Mouse (Mus musculus): ENCODE data around the gene Gm10717. TPM values are rescaled to one million over a fixed set of nuclear protein-coding genes. Genes with fewer than 3 reads are reported as not detected.
"Not testable (repeated sequence)": the region's sequence is repeated elsewhere in the genome, so short reads cannot be mapped to it uniquely, and the experiment has no call there.

The Gm10717 gene
- not detected in 2 replicates for polyA plus RNA-seq (2012; rRNA removed)

GRCm38 (mm10) chr9:3024912-3025467 lies at the start of gene Gm10717:
TSS of gene Gm10717 (plus strand) at chr9:3025417.
- DNase-seq (ENCODE audit: low read depth, low spot score) = not testable (repeated sequence)

GRCm38 (mm10) chr9:3000445-3000972 lies 24.7 kb upstream of the Gm10717 start, which contains the start of gene Gm10722:
TSS of gene Gm10722 (plus strand) at chr9:3000922.
- 75% methylated on average over 12 of the region's 12 CpGs for WGBS
- peak; percentile 19 for DNase-seq (ENCODE audit: low read depth, low spot score)

More at GRCm38 (mm10) chr9:3024912-3025467, at the start of gene Gm10717:
- WGBS = 72% methylated on average over 12 of the region's 12 CpGs

- WGBS = 66% methylated on average over 8 of the region's 8 CpGs
Measured at GRCm38 (mm10) chr9:3001006-3001405, 24.2 kb upstream of the Gm10717 start.

GRCm38 (mm10) chr9:3001948-3002659 lies 23.1 kb upstream of the Gm10717 start:
- WGBS = 68% methylated on average over 9 of the region's 11 CpGs
- DNase-seq (ENCODE audit: low read depth, low spot score) = peak; percentile 1

More at GRCm38 (mm10) chr9:3001006-3001405, 24.2 kb upstream of the Gm10717 start:
- DNase-seq (ENCODE audit: low read depth, low spot score) = not testable (repeated sequence)

DNA sequence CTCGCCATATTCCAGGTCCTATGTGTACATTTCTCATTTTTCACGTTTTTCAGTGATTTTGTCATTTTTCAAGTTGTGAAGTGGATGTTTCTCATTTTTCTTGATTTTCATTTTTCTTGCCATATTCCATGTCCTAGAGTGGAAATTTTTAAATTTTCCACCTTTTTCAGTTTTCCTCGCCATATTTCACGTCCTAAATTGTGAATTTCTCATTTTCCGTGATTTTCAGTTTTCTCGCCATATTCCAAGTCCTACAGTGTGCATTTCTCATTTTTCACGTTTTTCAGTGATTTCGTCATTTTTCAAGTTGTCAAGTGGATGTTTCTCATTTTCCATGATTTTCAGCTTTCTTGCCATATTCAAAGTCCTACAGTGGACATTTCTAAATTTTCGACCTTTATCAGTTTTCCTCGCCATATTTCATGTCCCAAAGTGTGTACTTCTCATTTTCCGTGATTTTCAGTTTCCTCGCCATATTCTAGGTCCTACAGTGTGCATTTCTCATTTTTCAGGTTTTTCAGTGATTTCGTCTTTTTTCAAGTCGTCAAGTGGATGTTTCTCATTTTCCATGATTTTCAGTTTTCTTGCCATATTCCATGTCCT lies 22.3 kb upstream of the Gm10717 start, which contains the start of gene Gm11168:
TSS of gene Gm11168 (plus strand) at position 553 of the 603 bp plus-strand sequence.
- DNase-seq (ENCODE audit: low read depth, low spot score) = not testable (repeated sequence)
- WGBS = 76% methylated on average over 6 of the region's 14 CpGs

- WGBS = 85% methylated on average over 1 of the region's 5 CpGs
- DNase-seq (ENCODE audit: low read depth, low spot score) = not testable (repeated sequence)
Measured at GRCm38 (mm10) chr9:3006179-3006578, 19.0 kb upstream of the Gm10717 start.

DNA sequence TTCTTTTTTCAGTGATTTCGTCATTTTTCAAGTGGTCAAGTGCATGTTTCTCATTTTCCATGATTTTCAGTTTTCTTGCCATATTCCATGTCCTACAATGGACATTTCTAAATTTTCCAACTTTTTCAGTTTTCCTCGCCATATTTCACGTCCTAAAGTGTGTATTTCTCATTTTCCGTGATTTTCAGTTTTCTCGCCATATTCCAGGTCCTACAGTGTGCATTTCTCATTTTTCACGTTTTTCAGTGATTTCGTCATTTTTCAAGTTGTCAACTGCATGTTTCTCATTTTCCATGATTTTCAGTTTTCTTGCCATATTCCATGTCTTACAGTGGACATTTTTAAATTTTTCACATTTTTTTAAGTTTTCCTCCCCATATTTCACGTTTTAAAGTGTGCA lies 18.6 kb upstream of the Gm10717 start:
- 73% methylated on average over 8 of the region's 8 CpGs for WGBS
- not testable (repeated sequence) for DNase-seq (ENCODE audit: low read depth, low spot score)

DNA sequence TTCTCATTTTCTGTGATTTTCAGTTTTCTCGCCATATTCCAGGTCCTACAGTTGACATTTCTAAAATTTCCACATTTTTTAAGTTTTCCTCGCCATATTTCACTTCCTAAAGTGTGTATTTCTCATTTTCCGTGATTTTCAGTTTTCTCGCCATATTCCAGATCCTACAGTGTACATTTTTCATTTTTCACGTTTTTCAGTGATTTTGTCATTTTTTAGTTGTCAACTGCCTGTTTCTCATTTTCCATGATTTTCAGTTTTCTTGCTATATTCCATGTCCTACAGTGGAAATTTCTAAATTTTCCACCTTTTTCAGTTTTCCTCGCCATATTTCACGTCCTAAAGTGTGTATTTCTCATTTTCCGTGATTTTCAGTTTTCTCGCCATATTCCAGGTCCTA lies 17.9 kb upstream of the Gm10717 start:
- peak; percentile 1 for DNase-seq (ENCODE audit: low read depth, low spot score)
- WGBS = 81% methylated on average over 8 of the region's 9 CpGs

DNA sequence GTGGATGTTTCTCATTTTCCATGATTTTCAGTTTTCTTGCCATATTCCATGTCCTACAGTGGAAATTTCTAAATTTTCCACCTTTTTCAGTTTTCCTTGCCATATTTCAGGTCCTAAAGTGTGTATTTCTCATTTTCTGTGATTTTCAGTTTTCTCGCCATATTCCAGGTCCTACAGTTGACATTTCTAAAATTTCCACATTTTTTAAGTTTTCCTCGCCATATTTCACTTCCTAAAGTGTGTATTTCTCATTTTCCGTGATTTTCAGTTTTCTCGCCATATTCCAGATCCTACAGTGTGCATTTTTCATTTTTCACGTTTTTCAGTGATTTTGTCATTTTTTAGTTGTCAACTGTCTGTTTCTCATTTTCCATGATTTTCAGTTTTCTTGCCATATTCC lies 15.9 kb upstream of the Gm10717 start:
- not testable (repeated sequence) for DNase-seq (ENCODE audit: low read depth, low spot score)
- WGBS = no CpG with 5 or more reads among the region's 5 CpGs

DNA sequence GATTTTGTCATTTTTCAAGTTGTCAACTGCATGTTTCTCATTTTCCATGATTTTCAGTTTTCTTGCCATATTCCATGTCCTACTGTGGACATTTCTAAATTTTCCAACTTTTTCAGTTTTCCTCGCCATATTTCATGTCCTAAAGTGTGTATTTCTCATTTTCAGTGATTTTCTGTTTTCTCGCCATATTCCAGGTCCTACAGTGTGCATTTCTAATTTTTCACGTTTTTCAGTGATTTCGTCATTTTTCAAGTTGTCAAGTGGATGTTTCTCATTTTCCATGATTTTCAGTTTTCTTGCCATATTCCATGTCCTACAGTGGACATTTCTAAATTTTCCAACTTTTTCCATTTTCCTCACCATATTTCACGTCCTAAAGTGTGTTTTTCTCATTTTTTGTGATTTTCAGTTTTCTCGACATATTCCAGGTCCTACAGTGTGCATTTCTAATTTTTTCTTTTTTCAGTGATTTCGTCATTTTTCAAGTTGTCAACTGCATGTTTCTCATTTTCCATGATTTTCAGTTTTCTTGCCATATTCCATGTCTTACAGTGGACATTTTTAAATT lies 13.1 kb upstream of the Gm10717 start:
- WGBS = 81% methylated on average over 3 of the region's 7 CpGs
- DNase-seq (ENCODE audit: low read depth, low spot score) = not testable (repeated sequence)

DNA sequence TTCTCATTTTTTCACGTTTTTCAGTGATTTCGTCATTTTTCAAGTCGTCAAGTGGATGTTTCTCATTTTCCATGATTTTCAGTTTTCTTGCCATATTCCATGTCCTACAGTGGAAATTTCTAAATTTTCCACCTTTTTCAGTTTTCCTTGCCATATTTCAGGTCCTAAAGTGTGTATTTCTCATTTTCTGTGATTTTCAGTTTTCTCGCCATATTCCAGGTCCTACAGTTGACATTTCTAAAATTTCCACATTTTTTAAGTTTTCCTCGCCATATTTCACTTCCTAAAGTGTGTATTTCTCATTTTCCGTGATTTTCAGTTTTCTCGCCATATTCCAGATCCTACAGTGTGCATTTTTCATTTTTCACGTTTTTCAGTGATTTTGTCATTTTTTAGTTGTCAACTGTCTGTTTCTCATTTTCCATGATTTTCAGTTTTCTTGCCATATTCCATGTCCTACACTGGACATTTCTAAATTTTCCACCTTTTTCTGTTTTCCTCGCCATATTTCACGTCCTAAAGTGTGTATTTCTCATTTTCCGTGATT lies 12.4 kb upstream of the Gm10717 start, which contains the start of gene Gm10721:
TSS of gene Gm10721 (plus strand) at position 408 of the 547 bp plus-strand sequence.
- no CpG with 5 or more reads among the region's 11 CpGs for WGBS
- not testable (repeated sequence) for DNase-seq (ENCODE audit: low read depth, low spot score)

DNA sequence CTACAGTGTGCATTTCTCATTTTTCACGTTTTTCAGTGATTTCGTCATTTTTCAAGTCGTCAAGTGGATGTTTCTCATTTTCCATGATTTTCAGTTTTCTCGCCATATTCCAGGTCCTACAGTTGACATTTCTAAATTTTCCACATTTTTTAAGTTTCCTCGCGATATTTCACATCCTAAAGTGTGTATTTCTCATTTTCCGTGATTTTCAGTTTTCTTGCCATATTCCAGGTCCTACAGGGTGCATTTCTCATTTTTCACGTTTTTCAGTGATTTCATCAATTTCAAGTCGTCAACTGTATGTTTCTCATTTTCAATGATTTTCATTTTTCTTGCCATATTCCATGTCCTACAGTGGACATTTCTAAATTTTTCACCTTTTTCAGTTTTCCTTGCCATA lies 9.9 kb upstream of the Gm10717 start, which contains the start of gene Gm10720:
TSS of gene Gm10720 (plus strand) at position 301 of the 400 bp plus-strand sequence.
- not testable (repeated sequence) for DNase-seq (ENCODE audit: low read depth, low spot score)
- 72% methylated on average over 5 of the region's 9 CpGs for WGBS

- DNase-seq (ENCODE audit: low read depth, low spot score) = not testable (repeated sequence)
- 84% methylated on average over 6 of the region's 6 CpGs for WGBS
Measured at GRCm38 (mm10) chr9:3015896-3016295, 9.3 kb upstream of the Gm10717 start.

DNA sequence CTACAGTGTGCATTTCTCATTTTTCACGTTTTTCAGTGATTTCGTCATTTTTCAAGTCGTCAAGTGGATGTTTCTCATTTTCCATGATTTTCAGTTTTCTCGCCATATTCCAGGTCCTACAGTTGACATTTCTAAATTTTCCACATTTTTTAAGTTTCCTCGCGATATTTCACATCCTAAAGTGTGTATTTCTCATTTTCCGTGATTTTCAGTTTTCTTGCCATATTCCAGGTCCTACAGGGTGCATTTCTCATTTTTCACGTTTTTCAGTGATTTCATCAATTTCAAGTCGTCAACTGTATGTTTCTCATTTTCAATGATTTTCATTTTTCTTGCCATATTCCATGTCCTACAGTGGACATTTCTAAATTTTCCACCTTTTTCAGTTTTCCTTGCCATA lies 8.1 kb upstream of the Gm10717 start, which contains the start of gene Gm10719:
TSS of gene Gm10719 (plus strand) at position 301 of the 400 bp plus-strand sequence.
- 71% methylated on average over 1 of the region's 9 CpGs for WGBS
- DNase-seq (ENCODE audit: low read depth, low spot score) = not testable (repeated sequence)

GRCm38 (mm10) chr9:3018944-3019343 lies 6.3 kb upstream of the Gm10717 start:
- 61% methylated on average over 9 of the region's 9 CpGs for WGBS
- not testable (repeated sequence) for DNase-seq (ENCODE audit: low read depth, low spot score)

GRCm38 (mm10) chr9:3019835-3020727 lies 5.1 kb upstream of the Gm10717 start:
- DNase-seq (ENCODE audit: low read depth, low spot score) = not testable (repeated sequence)
- WGBS = 81% methylated on average over 17 of the region's 19 CpGs

- WGBS = 76% methylated on average over 11 of the region's 13 CpGs
- not testable (repeated sequence) for DNase-seq (ENCODE audit: low read depth, low spot score)
Measured at GRCm38 (mm10) chr9:3022316-3023008, 2.8 kb upstream of the Gm10717 start.
